Mouse (Mus musculus) naive thymus-derived CD4-positive, alpha-beta T cell, adult 5 months (primary cell): ENCODE measurements around the gene Kctd11. TPM values are rescaled to one million over a fixed set of nuclear protein-coding genes. Genes with fewer than 3 reads are reported as not detected.

Experiments used
- polyA plus RNA-seq: library from polyadenylated mRNA; unstranded; fragments of 100-300 nt; shearing (Covaris generic); gene quantifications from one replicate; pipeline ENCODE4 v1.2.1, GENCODE M21; 2017

The Kctd11 gene
- 0.51 TPM for polyA plus RNA-seq

DNA sequence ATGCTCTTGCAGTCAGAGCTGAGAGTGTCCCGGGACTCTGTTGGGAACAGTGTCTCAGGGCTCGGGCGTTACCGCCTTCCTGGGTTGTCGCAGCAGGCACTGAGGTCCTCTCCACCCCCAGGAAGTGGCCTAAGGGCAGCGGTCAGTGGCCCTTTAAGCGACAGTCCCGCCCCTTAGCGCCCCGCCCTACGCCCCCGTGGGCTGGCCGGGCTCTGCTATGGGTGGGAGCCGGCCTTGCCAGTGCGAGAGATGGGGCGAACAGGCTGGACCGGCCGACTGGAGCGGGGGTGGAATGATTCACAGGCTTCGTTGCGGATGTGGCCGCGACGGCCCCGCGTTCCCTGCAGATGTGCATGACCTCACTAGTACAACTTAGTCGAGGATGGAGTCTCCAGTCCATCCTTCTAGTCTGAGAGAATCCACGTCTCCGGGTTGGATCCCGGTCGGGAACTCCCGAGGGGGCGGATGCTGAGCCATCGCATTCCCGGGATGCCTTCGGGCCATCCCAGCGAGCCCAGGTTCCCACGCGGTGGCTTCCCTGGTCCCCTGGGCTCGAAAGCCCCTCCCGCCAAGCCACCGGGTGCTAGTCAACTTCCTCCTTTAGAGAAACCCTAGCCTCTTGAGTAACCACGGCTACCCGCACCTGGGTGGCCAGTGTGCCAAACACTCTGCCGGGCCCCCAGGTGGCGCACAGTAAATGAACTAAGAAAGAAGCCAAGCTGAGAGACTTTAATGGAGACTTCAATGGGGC is at the start of gene Kctd11:
Gene Kctd11, minus strand, starts transcription at position 554 of the 751 bp plus-strand sequence.

DNA sequence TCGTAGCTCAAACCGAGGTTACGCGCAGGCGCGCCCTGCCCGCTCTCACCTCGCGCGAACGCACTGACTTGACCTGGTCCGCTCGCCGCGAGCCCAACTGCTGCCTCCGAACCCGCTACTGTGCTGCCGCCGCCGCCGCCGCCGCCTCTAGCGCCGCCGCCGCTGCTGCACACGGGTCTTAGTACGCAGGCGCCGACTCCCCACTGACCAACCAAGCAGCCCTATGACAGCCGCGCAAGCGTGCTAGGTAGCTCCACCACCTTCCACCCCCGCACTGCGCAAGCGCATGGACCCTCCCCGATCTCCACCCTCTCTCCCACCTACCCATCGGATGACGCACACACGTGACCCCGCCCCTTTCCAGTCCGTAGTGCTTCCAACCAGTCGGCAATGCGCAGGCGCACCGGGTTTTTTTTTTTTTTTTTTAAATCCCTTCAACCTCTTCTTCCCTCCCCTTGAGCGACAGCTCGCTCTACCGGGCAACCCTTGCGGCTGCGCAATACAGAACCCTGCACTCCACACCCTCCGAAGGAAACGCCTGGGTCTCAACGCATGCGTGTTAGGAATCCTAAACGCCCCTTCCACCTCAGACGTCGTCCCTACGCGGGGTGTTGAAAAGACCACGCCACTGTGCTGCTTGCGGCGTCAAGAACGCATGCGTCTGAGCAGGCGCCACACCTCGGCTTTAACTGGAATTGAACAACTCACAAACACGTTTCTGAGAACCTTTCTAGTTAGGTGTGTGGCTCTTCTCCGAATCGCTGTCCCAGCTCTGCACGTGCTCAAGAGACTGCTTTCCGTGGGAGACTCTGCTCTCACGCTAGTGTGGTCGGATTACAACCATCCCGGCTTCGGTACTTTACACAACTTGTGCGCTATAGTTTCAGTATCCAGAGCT is 40.2 kb upstream of the Kctd11 start, which contains the start of gene Eif5a:
Gene Eif5a, minus strand, starts transcription at position 845 of the 898 bp plus-strand sequence.

DNA sequence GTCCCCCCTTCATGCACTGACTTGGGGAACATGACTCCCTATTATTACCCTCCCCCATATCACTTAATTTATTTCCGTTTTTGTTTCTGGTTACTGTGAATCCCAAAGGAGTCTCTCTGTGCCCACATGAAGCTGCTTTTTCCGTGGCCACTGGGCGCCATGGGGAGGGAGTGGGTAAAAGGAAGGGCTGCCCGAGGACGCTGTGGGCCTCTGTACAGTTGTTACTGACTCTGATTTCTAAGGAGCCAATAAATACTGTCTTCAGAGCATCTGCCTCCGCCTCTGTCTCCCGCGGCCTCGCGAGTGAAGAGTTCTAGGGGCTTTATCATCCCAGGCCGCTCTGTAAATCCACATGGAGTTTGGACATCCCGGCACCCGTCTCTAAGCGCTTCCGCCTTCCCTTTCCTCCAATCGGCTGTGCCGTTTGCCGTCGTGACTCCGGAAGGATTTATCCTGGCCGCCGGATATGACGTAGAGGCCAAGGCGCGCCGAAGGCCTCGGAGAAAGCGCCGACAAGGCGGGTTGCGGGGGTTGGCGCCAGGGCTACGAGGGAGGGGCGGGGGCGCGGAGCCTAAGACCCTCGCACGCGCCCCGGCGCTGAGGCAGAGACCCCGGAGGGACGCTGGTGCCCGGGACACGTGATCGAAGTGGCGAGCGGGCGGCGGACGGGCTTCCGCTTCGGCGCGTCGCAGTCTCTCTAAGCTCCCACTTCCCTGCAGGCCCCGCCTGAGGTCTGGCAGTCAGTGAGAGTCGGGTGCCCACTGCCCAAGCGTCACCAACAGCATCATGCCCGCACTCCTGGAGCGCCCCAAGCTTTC is 32.6 kb upstream of the Kctd11 start, which contains the start of gene Gps2:
Gene Gps2, plus strand, starts transcription at position 335 of the 818 bp plus-strand sequence.

DNA sequence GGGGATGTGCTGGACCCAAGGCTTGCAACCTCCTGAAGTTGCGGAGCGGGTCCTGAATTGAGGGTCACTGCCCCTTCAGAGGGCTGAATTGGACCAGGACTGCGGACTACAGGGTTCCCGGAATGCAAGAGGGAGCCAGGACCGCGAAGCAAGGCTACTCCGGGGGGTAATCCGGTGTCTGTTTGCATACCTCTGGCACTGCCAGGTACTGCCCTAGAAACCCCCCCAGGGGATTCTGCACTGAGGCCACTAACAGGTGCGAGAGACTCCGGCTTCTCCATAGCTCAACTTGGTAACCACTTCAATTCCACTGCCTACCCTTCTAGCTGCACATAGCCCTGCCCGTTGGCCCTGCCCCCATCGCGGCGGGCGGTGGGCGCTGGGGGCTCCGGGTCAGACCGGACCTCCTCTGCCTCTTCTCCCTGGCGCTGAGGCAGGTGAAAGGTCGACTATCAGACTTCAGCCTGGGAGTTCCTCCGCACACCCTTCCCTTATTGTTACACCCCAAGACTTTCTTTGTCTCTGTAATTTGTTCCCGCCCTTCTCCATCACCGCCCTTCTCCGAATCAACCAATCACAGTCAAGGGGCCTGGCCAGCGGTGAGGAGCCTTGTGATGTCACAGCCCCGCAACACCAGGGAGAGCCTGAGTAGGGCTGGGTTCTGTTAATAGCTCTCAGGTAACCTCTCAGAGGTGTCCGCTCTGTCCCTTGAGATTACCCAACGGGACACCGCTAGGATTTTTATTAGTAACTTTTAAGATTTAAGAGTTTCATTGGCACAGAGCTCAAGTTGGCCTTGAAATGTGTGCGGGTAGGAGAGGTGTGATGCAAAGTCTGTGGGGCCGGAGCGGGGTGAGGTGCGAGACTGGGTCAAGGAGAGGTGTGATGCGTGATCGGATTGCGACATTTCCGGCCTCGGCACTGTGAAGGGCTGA is 19.5 kb upstream of the Kctd11 start, which contains the start of the genes 2810408A11Rik and Neurl4:
Gene 2810408A11Rik, minus strand, starts transcription at position 517 of the 935 bp plus-strand sequence.
Gene Neurl4, plus strand, starts transcription at position 602 of the 935 bp plus-strand sequence.

DNA sequence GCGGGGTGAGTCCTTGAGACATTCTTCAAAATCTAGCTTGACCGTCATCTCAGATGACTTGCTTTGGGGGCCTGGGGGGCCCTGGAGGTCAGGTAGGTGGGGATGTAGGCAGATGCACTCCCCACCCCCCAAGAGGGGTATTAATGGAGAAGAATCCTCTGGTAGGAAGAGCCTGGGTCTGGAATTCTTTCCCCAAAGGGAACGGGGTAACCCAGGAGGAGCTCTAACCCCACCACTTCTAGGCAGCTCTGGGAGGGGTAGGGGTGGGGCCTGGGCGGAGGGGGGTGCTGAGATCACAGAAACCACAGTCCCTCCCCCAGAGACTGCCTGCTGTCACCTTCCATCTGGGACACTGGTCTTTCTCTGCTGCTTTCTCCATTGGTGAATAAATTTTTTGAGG is 14.1 kb upstream of the Kctd11 start, which contains the start of gene Acap1:
Gene Acap1, minus strand, starts transcription at position 249 of the 400 bp plus-strand sequence.

DNA sequence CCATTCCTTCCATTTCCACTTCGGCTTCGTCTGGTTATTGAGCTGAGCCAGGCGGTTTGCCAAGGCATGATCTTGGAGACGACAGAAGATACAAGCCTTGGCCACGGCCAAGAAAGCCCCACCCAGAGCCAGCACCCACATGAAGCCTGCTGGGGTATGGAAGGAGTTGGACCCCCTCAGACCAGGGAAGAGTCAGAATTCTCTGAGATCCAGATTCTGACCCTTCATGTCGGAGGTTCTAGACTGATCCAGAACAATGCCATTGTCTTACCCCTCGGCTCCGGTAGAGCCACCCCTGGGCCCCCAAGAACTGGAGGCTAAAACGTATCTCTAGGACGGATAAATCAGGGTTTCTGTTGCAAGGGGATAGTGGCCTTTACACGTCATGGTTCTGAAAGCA is 3.3 kb downstream of the Kctd11 start, which contains the start of gene Tmem95:
Gene Tmem95, minus strand, starts transcription at position 141 of the 400 bp plus-strand sequence.

DNA sequence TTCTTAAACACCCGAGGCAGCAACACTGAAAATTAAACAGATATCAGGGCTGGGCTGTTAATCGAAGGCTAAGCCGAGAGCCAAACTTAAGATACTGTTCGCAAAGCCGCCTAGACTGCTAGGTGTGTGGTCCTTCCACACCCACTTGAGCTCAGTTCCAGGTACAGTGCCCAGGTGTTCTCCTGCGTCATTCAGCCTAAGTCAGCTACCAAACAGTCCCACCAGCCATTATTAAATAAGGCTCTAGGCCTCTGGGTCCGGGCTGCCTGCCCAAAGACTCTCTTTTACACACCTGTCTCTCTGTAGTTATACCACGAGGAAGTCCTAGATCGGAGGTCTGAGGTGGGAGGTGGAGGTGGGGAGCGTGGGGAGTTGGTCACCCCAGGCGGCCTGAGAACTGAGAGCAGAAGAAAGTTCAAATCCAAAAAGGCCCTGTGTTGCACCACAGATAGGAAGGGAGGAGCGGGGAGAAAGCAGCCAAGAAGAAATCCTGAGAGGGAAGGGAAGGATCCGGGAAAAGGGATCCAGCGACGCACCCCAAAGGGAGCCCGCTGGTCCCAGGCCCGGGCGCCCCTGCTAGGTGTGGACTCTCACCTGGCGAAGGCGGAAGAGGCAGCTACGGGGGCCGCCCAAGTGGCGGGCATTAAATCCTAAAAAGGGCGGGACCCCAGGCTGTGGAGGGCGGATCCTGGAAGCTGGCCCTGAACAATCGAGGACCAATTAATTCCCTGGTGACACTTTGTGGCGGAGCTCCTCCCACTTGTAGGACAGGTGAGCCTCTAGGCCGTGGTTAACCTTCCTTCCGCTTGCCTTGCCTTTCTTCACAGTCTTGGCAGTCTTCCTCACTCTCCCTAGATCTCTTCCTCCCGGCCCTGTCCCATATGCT is 22.9 kb downstream of the Kctd11 start, which contains the start of gene Tnk1:
Gene Tnk1, minus strand, starts transcription at position 618 of the 886 bp plus-strand sequence.

DNA sequence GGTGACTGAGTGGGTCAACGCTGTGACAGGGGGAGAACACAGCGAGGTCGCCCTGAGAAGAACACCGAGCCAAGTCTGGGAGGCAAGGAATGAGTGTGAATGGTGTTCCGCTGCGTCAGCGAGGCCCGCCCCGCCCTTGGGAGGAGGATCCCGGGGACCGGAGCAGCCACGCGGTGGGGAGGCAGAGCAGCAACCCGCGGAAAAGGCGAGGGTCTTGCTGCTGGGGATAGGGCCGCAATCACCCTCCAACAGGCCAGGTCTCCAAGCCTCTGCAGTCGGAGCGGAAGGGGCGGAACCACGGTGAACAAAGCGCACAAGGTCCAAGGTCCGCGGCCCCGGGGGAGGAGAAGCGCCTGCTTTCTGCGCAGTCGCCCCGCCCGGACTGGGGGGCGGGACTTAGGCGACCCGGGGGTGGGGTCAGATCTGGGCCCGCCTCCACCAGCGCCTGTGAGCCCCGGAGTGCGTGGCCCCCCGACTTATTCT is 35.0 kb downstream of the Kctd11 start, which contains the start of gene Plscr3:
Gene Plscr3, plus strand, starts transcription at position 179 of the 483 bp plus-strand sequence.

DNA sequence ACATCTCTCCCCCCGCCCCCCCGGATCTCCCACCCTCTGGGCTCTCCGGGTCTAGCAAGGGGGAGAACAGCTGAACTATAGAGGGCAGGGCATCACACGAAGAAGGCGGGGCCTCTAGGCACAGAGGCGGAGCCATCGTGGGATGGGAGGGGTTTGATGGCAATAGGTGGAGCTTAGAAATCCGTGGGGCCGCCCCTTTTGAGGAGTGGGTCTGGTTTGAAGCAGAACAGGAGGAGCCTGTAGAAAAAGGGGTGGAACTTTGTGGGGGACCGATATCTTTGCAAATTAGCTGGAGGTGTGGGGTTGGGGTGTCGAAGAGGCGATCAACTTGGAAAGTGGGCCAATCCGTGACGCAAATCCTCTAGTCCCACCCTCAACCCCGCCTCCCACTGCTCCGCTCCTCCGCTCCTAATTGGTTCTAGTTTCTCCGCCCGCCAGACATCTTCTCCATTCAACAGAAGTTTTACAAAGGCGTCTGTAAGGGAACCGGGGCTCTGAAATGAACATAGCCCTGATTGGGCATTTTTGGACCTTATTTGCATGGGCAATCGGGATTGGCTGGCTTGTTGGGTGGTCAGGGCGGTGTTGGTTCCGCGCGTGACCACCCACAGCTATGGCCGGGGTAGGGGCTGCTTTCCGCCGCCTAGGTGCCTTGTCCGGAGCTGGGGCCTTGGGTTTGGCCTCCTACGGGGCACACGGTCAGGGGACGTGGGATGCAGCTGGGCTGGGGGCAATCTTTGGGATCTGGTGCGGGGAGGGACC is 43.1 kb downstream of the Kctd11 start, which contains the start of gene Tmem256:
Gene Tmem256, plus strand, starts transcription at position 563 of the 762 bp plus-strand sequence.

DNA sequence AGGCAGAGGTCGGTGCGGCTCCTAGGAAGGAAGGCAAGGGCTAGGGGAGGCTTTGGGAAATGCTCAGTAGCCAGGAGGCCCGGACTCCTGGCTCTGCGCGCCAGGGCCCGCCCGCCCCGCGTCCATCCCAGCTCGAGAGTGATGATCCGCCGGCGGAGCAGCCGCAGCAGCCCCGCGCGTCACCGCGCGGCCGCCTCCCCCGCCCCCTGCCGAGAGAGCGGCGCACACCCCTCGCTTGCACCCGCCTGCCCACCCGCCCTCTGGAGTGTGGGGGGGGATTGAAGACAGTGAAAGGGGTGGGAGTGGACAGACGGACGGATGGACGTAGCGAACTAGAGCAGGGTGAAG is 43.6 kb downstream of the Kctd11 start, which contains the start of gene Nlgn2:
Gene Nlgn2, minus strand, starts transcription at position 181 of the 348 bp plus-strand sequence.

Other genes starting within 250 kb of the Kctd11 start
- 73.2 TPM for gene Fxr2, start 248.4 kb downstream of the Kctd11 start, polyA plus RNA-seq
- not detected for gene Sox15, start 226.1 kb downstream of the Kctd11 start, polyA plus RNA-seq
- 49.4 TPM for gene Mpdu1, start 218.8 kb downstream of the Kctd11 start, polyA plus RNA-seq
- gene Cd68, start 215.3 kb downstream of the Kctd11 start, polyA plus RNA-seq, result 2.1 TPM
- 703 TPM for gene Eif4a1, start 209.0 kb downstream of the Kctd11 start, polyA plus RNA-seq
- 41.7 TPM for gene Senp3, start 199.3 kb downstream of the Kctd11 start, polyA plus RNA-seq
- gene Tnfsf13, start 195.6 kb downstream of the Kctd11 start, polyA plus RNA-seq, result not detected
- not detected for gene Tnfsf12, start 185.6 kb downstream of the Kctd11 start, polyA plus RNA-seq
- not detected for gene Tnfsfm13, start 185.3 kb downstream of the Kctd11 start, polyA plus RNA-seq
- gene Polr2a, start 122.8 kb downstream of the Kctd11 start, polyA plus RNA-seq, result 56.9 TPM
- not detected for gene Slc35g3, start 119.4 kb downstream of the Kctd11 start, polyA plus RNA-seq
- gene Zbtb4, start 115.5 kb downstream of the Kctd11 start, polyA plus RNA-seq, result 8.0 TPM
- 2.2 TPM for gene Chrnb1, start 85.5 kb downstream of the Kctd11 start, polyA plus RNA-seq
- not detected for gene Fgf11, start 79.5 kb downstream of the Kctd11 start, polyA plus RNA-seq
- gene Tmem102, start 75.8 kb downstream of the Kctd11 start, polyA plus RNA-seq, result not detected
- gene Gm39566, start 66.1 kb downstream of the Kctd11 start, polyA plus RNA-seq, result not detected
- not detected for gene Spem2, start 62.9 kb downstream of the Kctd11 start, polyA plus RNA-seq
- gene Spem1, start 59.2 kb downstream of the Kctd11 start, polyA plus RNA-seq, result not detected
- gene Nlgn2, start 43.6 kb downstream of the Kctd11 start, polyA plus RNA-seq, result 0.09 TPM
- 27.8 TPM for gene Tmem256, start 42.9 kb downstream of the Kctd11 start, polyA plus RNA-seq
- gene Plscr3, start 35.0 kb downstream of the Kctd11 start, polyA plus RNA-seq, result 18.0 TPM
- not detected for gene Tnk1, start 22.7 kb downstream of the Kctd11 start, polyA plus RNA-seq
- not detected for gene Tmem95, start 3.4 kb downstream of the Kctd11 start, polyA plus RNA-seq
- gene Acap1, start 14.1 kb upstream of the Kctd11 start, polyA plus RNA-seq, result 615 TPM
- gene 2810408A11Rik, start 19.6 kb upstream of the Kctd11 start, polyA plus RNA-seq, result 2.6 TPM
- 7.7 TPM for gene Neurl4, start 19.7 kb upstream of the Kctd11 start, polyA plus RNA-seq
- 253 TPM for gene Gps2, start 32.5 kb upstream of the Kctd11 start, polyA plus RNA-seq
- 965 TPM for gene Eif5a, start 40.6 kb upstream of the Kctd11 start, polyA plus RNA-seq
- not detected for gene Ybx2, start 54.4 kb upstream of the Kctd11 start, polyA plus RNA-seq
- gene Slc2a4, start 66.8 kb upstream of the Kctd11 start, polyA plus RNA-seq, result not detected
- not detected for gene Cldn7, start 83.4 kb upstream of the Kctd11 start, polyA plus RNA-seq
- 31.4 TPM for gene Ctdnep1, start 99.8 kb upstream of the Kctd11 start, polyA plus RNA-seq
- 47.8 TPM for gene Elp5, start 101.1 kb upstream of the Kctd11 start, polyA plus RNA-seq
- gene Gabarap, start 109.7 kb upstream of the Kctd11 start, polyA plus RNA-seq, result 310 TPM
- gene Phf23, start 114.4 kb upstream of the Kctd11 start, polyA plus RNA-seq, result 49.5 TPM
- gene Dvl2, start 119.2 kb upstream of the Kctd11 start, polyA plus RNA-seq, result 27.2 TPM
- gene Acadvl, start 134.0 kb upstream of the Kctd11 start, polyA plus RNA-seq, result 87.7 TPM
- gene Dlg4, start 135.5 kb upstream of the Kctd11 start, polyA plus RNA-seq, result 2.4 TPM
- gene Asgr1, start 172.7 kb upstream of the Kctd11 start, polyA plus RNA-seq, result not detected
- not detected for gene Asgr2, start 211.2 kb upstream of the Kctd11 start, polyA plus RNA-seq
- gene Mgl2, start 248.9 kb upstream of the Kctd11 start, polyA plus RNA-seq, result not detected